Mouse (Mus musculus) cerebellum, postnatal 14 days (tissue): ENCODE data around the gene Ifna9.
"Not testable (repeated sequence)": the region's sequence is repeated elsewhere in the genome, so short reads cannot be mapped to it uniquely, and the experiment has no call there.

Experiments used
- DNase-seq, 2 experiments: peaks; one replicate each; pipeline ENCODE4 v3.0.0; 2021; ENCODE audit warnings: mixed read lengths in 2 of 2

Ifna9 gene

GRCm38 (mm10) chr4:88592285-88592684 lies at the start of gene Ifna9:
Gene Ifna9 (minus strand): TSS chr4:88592385.
- DNase-seq = no peak

GRCm38 (mm10) chr4:88641077-88641831 lies 49.1 kb upstream of the Ifna9 start:
- peak; percentile 98 to 99 for DNase-seq

GRCm38 (mm10) chr4:88640704-88641076 lies 48.5 kb upstream of the Ifna9 start:
- no peak for DNase-seq

GRCm38 (mm10) chr4:88634311-88634710 lies 42.1 kb upstream of the Ifna9 start, which contains the start of gene C87499:
Gene C87499 (minus strand): TSS chr4:88634411.
- no peak for DNase-seq

GRCm38 (mm10) chr4:88603276-88603675 lies 11.1 kb upstream of the Ifna9 start, which contains the start of gene Ifna12:
Gene Ifna12 (minus strand): TSS chr4:88603376.
- no peak for DNase-seq

GRCm38 (mm10) chr4:88571698-88572097 lies 20.5 kb downstream of the Ifna9 start, which contains the start of gene Ifna14:
Gene Ifna14 (minus strand): TSS chr4:88571798.
- no peak for DNase-seq

GRCm38 (mm10) chr4:88561791-88562190 lies 30.4 kb downstream of the Ifna9 start:
- peak; percentile 36 to 77 for DNase-seq

DNA sequence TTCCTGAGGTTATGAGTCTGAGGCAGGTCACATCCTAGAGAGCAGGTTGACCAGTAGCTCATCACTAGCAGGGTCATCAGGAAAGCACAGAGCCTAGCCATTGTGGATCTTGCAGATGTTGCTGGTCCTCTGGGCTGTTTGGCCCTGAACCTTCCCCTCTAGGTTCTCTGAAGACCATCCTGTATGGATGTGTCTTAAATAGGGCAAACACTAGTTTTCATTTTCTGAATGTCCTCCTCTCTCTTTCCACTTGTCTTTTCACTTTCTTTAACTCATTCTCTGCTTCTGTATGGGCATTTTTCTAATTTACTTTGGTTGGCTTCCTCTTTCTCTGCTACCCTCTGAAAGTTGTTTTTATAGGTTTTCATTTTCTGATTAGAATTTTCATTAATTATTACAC lies 34.0 kb downstream of the Ifna9 start, which contains the start of gene Ifna15:
Gene Ifna15, minus strand, starts transcription at position 101 of the 400 bp plus-strand sequence.
- not testable (repeated sequence) for DNase-seq

GRCm38 (mm10) chr4:88550161-88550945 lies 41.8 kb downstream of the Ifna9 start:
- DNase-seq = peak; percentile 74 to 76

DNA sequence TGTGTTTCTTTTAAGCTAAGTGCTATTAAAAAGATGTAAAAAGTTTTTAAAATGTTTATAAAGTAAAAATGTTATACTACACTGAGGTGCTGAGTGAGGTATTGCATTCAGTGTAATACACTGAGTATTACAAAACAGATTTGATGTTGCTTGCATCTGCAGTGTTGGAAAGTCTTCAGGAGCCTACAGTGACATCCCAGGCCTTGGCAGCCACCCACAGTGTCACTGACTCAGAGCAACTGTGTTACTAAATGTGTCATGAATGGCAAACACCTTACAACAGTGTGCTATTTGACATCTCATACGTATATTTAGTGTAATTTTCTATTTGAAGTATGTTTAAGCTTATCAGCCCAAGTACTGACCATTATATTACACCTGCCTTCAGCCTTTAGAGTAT lies 44.2 kb downstream of the Ifna9 start:
- DNase-seq = peak; percentile 66 to 84

DNA sequence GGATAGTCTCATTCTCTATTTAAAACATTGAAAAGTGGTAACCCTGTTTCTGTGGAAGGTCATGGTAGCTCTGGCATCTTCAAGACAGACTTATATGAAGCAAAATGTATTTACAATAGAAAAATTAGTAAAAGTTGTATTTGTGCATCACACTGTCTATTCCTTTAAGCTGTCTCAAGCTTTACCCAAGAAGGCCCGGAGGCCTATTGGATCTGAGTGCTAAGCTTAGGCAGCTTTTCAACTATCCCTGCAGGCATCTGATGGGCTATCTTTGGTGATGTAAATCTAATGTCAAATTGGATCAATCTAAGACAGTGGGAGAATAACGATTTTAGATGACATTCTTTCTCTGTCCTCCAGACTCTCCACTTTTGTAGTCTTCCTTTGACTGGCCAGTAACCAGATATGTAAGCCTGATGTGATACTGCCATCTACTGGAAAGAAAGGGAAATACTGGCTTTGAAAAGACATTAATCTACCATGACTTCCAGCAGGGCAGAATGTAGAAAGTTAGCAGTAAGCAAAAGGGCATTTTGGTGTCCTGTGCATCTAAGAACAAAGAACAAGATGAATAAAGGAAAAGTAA lies 48.4 kb downstream of the Ifna9 start:
- peak in 1 of 2 experiments; percentile 70 for DNase-seq
